Mouse (Mus musculus) intestine, embryonic 15.5 days (tissue): ENCODE data around the gene Pfkp. TPM values are rescaled to one million over a fixed set of nuclear protein-coding genes. Genes with fewer than 3 reads are reported as not detected.
A peak's percentile ranks its signal among the peaks of the same experiment; 100 is the strongest.

ENCODE experiments used
- ATAC-seq: fragments of 200-750 bp; cut with Nextera tagmentation; 2 replicates; pipeline ENCODE4 v1.8.0; 2017; ENCODE audit warnings: moderate TSS enrichment, moderate library complexity
- H3K27ac ChIP-seq: fragments of 300-500 bp; sonication (generic); 2 replicates; pipeline ENCODE4 v1.5.1; 2015; ENCODE audit warnings: mild to moderate bottlenecking, inconsistent platforms
- H3K27me3 ChIP-seq: fragments of 300-500 bp; sonication (generic); replicated peaks from 2 replicates; pipeline ENCODE4 v1.6.1; 2015; ENCODE audit warnings: inconsistent platforms
- H3K36me3 ChIP-seq: fragments of 300-500 bp; sonication (generic); 2 replicates; pipeline ENCODE4 v1.6.1; 2015; ENCODE audit warnings: inconsistent platforms
- H3K4me1 ChIP-seq: fragments of 300-500 bp; sonication (generic); replicated peaks from 2 replicates; pipeline ENCODE4 v1.6.1; 2015; ENCODE audit warnings: inconsistent platforms
- H3K4me2 ChIP-seq: fragments of 300-500 bp; sonication (generic); replicated peaks from 2 replicates; pipeline ENCODE4 v1.6.1; 2015; ENCODE audit warnings: mild to moderate bottlenecking, inconsistent platforms
- H3K4me3 ChIP-seq: fragments of 300-500 bp; sonication (generic); replicated peaks from 2 replicates; pipeline ENCODE4 v1.5.1; 2015; ENCODE audit warnings: inconsistent platforms
- H3K9ac ChIP-seq: fragments of 300-500 bp; sonication (generic); 2 replicates; pipeline ENCODE4 v1.6.1; 2015; ENCODE audit warnings: inconsistent platforms
- H3K9me3 ChIP-seq: fragments of 300-500 bp; sonication (generic); 2 replicates; pipeline ENCODE4 v1.6.1; 2016; ENCODE audit warnings: inconsistent platforms
- WGBS: fragments of 180-500 bp; shearing (Covaris S2); methylation state at CpG from one replicate; pipeline ENCODE4 v1.1.7; 2015; 5-methylcytosine and 5-hydroxymethylcytosine counted together
- polyA plus RNA-seq: library from polyadenylated mRNA; unstranded; fragments of >200 nt; fragmentation: Nextera tagmentation; extraction: Ambion mirVana; gene quantifications from 2 replicates; pipeline ENCODE4 v1.2.1, GENCODE M21; 2015

Pfkp gene
- polyA plus RNA-seq: 98.5 and 102 TPM in 2 replicates

GRCm38 (mm10) chr13:6648669-6649233 lies at the start of gene Pfkp:
Gene Pfkp (minus strand): TSS chr13:6648777.
- H3K9me3 ChIP-seq: no peaks in the 10 kb centered on the region
- no peaks in the 10 kb centered on the region for H3K36me3 ChIP-seq
- 3% methylated on average over 34 of the region's 34 CpGs for WGBS
- H3K9ac ChIP-seq: peak within 1 kb of the TSS; percentile 62
- H3K27ac ChIP-seq: peak within 1 kb of the TSS; percentile 58
- H3K4me2 ChIP-seq: peak within 1 kb of the TSS; percentile 98
- peaks cover 13% of the 10 kb centered on the region for H3K4me1 ChIP-seq
- H3K4me3 ChIP-seq: peak within 1 kb of the TSS; percentile 60
- no peaks in the 10 kb centered on the region for H3K27me3 ChIP-seq
- peak; percentile 96 for ATAC-seq

- no peaks in the 10 kb centered on the region for H3K9me3 ChIP-seq
- no peak overlapping the region for H3K9ac ChIP-seq
- WGBS: 78% methylated on average over 3 of the region's 3 CpGs
- ATAC-seq: 0 out of 2 replicates have a peak, but pooled peaks have one; percentile 19
- H3K27ac ChIP-seq: no peak overlapping the region
- no peaks in the 10 kb centered on the region for H3K36me3 ChIP-seq
- H3K4me3 ChIP-seq: no peak overlapping the region
- H3K4me2 ChIP-seq: no peak overlapping the region
- no peaks in the 10 kb centered on the region for H3K4me1 ChIP-seq
- H3K27me3 ChIP-seq: no peaks in the 10 kb centered on the region
Measured at GRCm38 (mm10) chr13:6690607-6691006, 42.0 kb upstream of the Pfkp start.

GRCm38 (mm10) chr13:6689962-6690361 lies 41.4 kb upstream of the Pfkp start:
- Histone ChIP-seq H3K4me3 (no peak overlapping the region), H3K4me2 (no peak overlapping the region), H3K9ac (no peak overlapping the region), H3K36me3 (no peaks in the 10 kb centered on the region), H3K27me3 (no peaks in the 10 kb centered on the region), H3K9me3 (no peaks in the 10 kb centered on the region), H3K27ac (no peak overlapping the region), H3K4me1 (no peaks in the 10 kb centered on the region)
- 67% methylated on average over 4 of the region's 4 CpGs for WGBS
- peak; percentile 74 for ATAC-seq

- peak; percentile 56; the same call in 1 of the 2 replicates for ATAC-seq
- Histone ChIP-seq H3K4me3 (no peak overlapping the region), H3K9ac (no peak overlapping the region), H3K27me3 (no peaks in the 10 kb centered on the region), H3K27ac (no peak overlapping the region), H3K4me2 (no peak overlapping the region), H3K36me3 (no peaks in the 10 kb centered on the region), H3K9me3 (no peaks in the 10 kb centered on the region), H3K4me1 (no peaks in the 10 kb centered on the region)
- WGBS: 49% methylated on average over 7 of the region's 7 CpGs
Measured at GRCm38 (mm10) chr13:6688790-6689433, 40.3 kb upstream of the Pfkp start.

- WGBS: 75% methylated on average over 4 of the region's 4 CpGs
- no peak for ATAC-seq
Measured at GRCm38 (mm10) chr13:6666887-6667286, 18.3 kb upstream of the Pfkp start.

GRCm38 (mm10) chr13:6665506-6665905 lies 16.9 kb upstream of the Pfkp start:
- 0 out of 2 replicates have a peak, but pooled peaks have one; percentile 39 for ATAC-seq
- H3K27ac ChIP-seq: 0 out of 2 replicates have a peak overlapping the region, but pooled peaks have one; percentile 17
- no peaks in the 10 kb centered on the region for H3K36me3 ChIP-seq
- no peaks in the 10 kb centered on the region for H3K9me3 ChIP-seq
- no peak overlapping the region for H3K4me2 ChIP-seq
- no peak overlapping the region for H3K9ac ChIP-seq
- no peaks in the 10 kb centered on the region for H3K4me1 ChIP-seq
- 48% methylated on average over 1 of the region's 1 CpGs for WGBS
- no peak overlapping the region for H3K4me3 ChIP-seq
- no peaks in the 10 kb centered on the region for H3K27me3 ChIP-seq

More at GRCm38 (mm10) chr13:6666887-6667286, 18.3 kb upstream of the Pfkp start:
- Histone ChIP-seq H3K9ac (no peak overlapping the region), H3K27ac (no peak overlapping the region), H3K27me3 (no peaks in the 10 kb centered on the region), H3K4me2 (no peak overlapping the region), H3K36me3 (no peaks in the 10 kb centered on the region), H3K4me1 (no peaks in the 10 kb centered on the region), H3K9me3 (no peaks in the 10 kb centered on the region), H3K4me3 (no peak overlapping the region)

GRCm38 (mm10) chr13:6664216-6664615 lies 15.6 kb upstream of the Pfkp start:
- no peaks in the 10 kb centered on the region for H3K9me3 ChIP-seq
- no peak overlapping the region for H3K4me2 ChIP-seq
- no peak overlapping the region for H3K9ac ChIP-seq
- H3K4me3 ChIP-seq: no peak overlapping the region
- H3K4me1 ChIP-seq: no peaks in the 10 kb centered on the region
- WGBS: 75% methylated on average over 5 of the region's 5 CpGs
- no peaks in the 10 kb centered on the region for H3K36me3 ChIP-seq
- no peak for ATAC-seq
- H3K27ac ChIP-seq: no peak overlapping the region
- H3K27me3 ChIP-seq: no peaks in the 10 kb centered on the region

- WGBS: 83% methylated on average over 6 of the region's 6 CpGs
- ATAC-seq: no peak
- no peak overlapping the region for H3K4me3 ChIP-seq
- no peak overlapping the region for H3K27ac ChIP-seq
- no peaks in the 10 kb centered on the region for H3K36me3 ChIP-seq
- H3K27me3 ChIP-seq: no peaks in the 10 kb centered on the region
- no peaks in the 10 kb centered on the region for H3K9me3 ChIP-seq
- H3K9ac ChIP-seq: no peak overlapping the region
- H3K4me1 ChIP-seq: no peaks in the 10 kb centered on the region
- no peak overlapping the region for H3K4me2 ChIP-seq
Measured at GRCm38 (mm10) chr13:6659314-6659713, 10.7 kb upstream of the Pfkp start.

GRCm38 (mm10) chr13:6657300-6657699 lies 8.7 kb upstream of the Pfkp start:
- Histone ChIP-seq H3K9ac (no peak overlapping the region), H3K4me3 (no peak overlapping the region), H3K36me3 (no peaks in the 10 kb centered on the region), H3K4me2 (no peak overlapping the region), H3K27ac (no peak overlapping the region), H3K4me1 (no peaks in the 10 kb centered on the region), H3K9me3 (no peaks in the 10 kb centered on the region), H3K27me3 (no peaks in the 10 kb centered on the region)
- WGBS: 86% methylated on average over 2 of the region's 2 CpGs
- no peak for ATAC-seq

- ATAC-seq: no peak
Measured at GRCm38 (mm10) chr13:6649542-6649941, 965 bp upstream of the Pfkp start.

GRCm38 (mm10) chr13:6647992-6648668 lies 447 bp downstream of the Pfkp start:
- WGBS: under 1% methylated on average over 28 of the region's 28 CpGs
- H3K4me3 ChIP-seq: peak overlapping the region; percentile 60
- H3K27ac ChIP-seq: peak overlapping the region; percentile 58
- peak overlapping the region; percentile 62 for H3K9ac ChIP-seq
- peak overlapping the region; percentile 98 for H3K4me2 ChIP-seq
- ATAC-seq: peak; percentile 39
- no peaks in the 10 kb centered on the region for H3K27me3 ChIP-seq
- no peaks in the 10 kb centered on the region for H3K36me3 ChIP-seq
- no peaks in the 10 kb centered on the region for H3K9me3 ChIP-seq
- peaks cover 13% of the 10 kb centered on the region for H3K4me1 ChIP-seq

More at GRCm38 (mm10) chr13:6649542-6649941, 965 bp upstream of the Pfkp start:
- no peak overlapping the region for H3K27ac ChIP-seq
- no peak overlapping the region for H3K4me3 ChIP-seq
- H3K9ac ChIP-seq: no peak overlapping the region
- H3K4me2 ChIP-seq: no peak overlapping the region
- H3K4me1 ChIP-seq: peaks cover 13% of the 10 kb centered on the region
- 73% methylated on average over 3 of the region's 3 CpGs for WGBS
- H3K36me3 ChIP-seq: no peaks in the 10 kb centered on the region
- no peaks in the 10 kb centered on the region for H3K27me3 ChIP-seq
- H3K9me3 ChIP-seq: no peaks in the 10 kb centered on the region
